Mouse (Mus musculus): ENCODE results near the gene Ifnlr1.

- TF ChIP-seq EP300 (IDR thresholded peaks at IDR 0.05; ENCODE audit: low read depth), result peak; percentile 53
- no peak for TF ChIP-seq CTCF (IDR thresholded peaks at IDR 0.05; ENCODE audit: low read depth)
These were observed 17.9 kb downstream of the Ifnlr1 start for GRCm38 (mm10) chr4:135704016-135704415.
